Mouse (Mus musculus): ENCODE results near the gene Ctnnbip1. TPM values are rescaled to one million over a fixed set of nuclear protein-coding genes. Genes with fewer than 3 reads are reported as not detected.

Ctnnbip1 gene
- polyA plus RNA-seq (2017; shearing (Covaris generic)) = 0.38 TPM

GRCm38 (mm10) chr4:149517868-149518340, at the start of gene Ctnnbip1:
Ctnnbip1 (plus strand) TSS chr4:149518236.

GRCm38 (mm10) chr4:149477078-149477477, 41.0 kb upstream of the Ctnnbip1 start, which contains the start of gene Tmem274:
Tmem274 (plus strand) TSS chr4:149477378.

GRCm38 (mm10) chr4:149485053-149485824, 32.8 kb upstream of the Ctnnbip1 start, which contains the start of the genes Nmnat1 and Lzic:
Nmnat1 (minus strand) TSS chr4:149485202.
Lzic (plus strand) TSS chr4:149485229.

GRCm38 (mm10) chr4:149586044-149586782, 68.2 kb downstream of the Ctnnbip1 start, which contains the start of gene Clstn1:
Clstn1 (plus strand) TSS chr4:149586468.

Other genes starting within 250 kb of the Ctnnbip1 start
- gene Kif1b, start 210.5 kb upstream of the Ctnnbip1 start, polyA plus RNA-seq (2017; shearing (Covaris generic)) = 8.0 TPM
- 30.8 TPM for gene Ube4b, start 91.5 kb upstream of the Ctnnbip1 start, polyA plus RNA-seq (2017; shearing (Covaris generic))
- not detected for gene Rbp7, start 63.3 kb upstream of the Ctnnbip1 start, polyA plus RNA-seq (2017; shearing (Covaris generic))
- 0.61 TPM for gene Tmem274, start 40.9 kb upstream of the Ctnnbip1 start, polyA plus RNA-seq (2017; shearing (Covaris generic))
- 12.1 TPM for gene Nmnat1, start 33.0 kb upstream of the Ctnnbip1 start, polyA plus RNA-seq (2017; shearing (Covaris generic))
- 40.3 TPM for gene Lzic, start 33.0 kb upstream of the Ctnnbip1 start, polyA plus RNA-seq (2017; shearing (Covaris generic))
- gene Clstn1, start 68.2 kb downstream of the Ctnnbip1 start, polyA plus RNA-seq (2017; shearing (Covaris generic)) = 2.9 TPM
- gene Pik3cd, start 184.3 kb downstream of the Ctnnbip1 start, polyA plus RNA-seq (2017; shearing (Covaris generic)) = 372 TPM
- 6.3 TPM for gene Tmem201, start 219.8 kb downstream of the Ctnnbip1 start, polyA plus RNA-seq (2017; shearing (Covaris generic))